Mouse (Mus musculus): ENCODE measurements at regions not wholly inside any gene's neighbourhood (a gene's known extent, or its start where the extent isn't known, plus 50 kb on each side); places are given as distances from the start of the nearest gene placed in this dataset.
"Not testable (repeated sequence)": the region's sequence is repeated elsewhere in the genome, so short reads cannot be mapped to it uniquely, and the experiment has no call there.

DNA sequence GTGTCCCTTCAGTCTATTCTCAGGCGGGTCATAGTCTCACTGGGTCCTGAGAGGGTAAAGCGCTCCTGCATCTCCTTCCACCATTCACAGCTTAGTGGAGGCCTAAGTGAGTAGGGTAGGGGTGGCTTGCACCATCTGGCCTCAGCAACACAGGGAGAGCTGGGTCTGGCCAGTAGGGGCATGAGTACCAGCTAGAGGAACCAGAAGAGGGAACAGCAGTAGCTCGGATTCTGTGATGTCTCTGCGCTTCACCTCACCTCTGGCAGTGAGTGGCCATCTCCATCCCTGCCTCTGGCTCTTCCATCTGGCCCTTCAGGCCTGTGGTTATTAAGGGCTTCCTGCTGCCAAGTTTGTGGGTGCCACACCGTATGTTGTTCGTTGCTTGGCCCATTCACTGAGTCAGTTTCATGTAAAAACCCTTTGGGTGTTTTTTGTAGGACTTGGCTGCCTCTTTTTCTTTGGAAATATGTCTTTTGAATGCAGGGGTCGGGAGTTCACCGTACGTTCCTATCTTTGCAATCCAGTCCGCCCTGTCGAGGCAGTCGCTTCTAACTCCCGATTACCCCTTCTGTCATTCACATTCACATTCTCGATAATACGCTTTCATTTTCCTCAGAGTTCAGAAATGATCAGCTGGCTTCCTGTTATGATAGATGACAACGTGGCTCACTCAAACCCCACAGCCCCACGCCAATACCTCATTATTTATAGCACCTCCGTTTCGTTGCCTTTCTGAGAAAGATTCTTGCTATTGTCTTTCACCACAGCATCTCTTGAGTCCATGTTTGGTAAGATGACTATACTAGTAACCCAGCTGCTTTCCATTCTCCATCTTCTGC is 99.4 kb upstream of the Mrps10 start:
- no peak for DNase-seq

DNA sequence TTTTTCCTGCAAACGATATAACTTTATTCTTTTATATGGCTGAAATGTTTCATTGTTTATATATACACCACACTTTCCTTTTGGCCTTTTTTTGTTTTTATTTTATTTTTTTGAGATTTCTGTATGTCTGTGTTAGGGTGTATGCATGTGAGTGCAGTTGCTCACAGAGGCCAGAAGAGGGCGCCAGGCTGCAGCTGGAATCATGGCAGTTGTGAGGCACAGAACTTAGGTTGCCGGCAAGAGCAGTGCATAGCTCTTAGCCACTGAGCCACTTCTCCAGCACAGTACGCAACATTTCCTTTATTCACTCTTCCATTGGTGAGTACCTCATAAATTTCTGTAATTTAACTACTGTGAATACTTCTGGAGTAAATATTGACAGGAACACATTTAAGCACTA is 100.8 kb upstream of the Mrps10 start:
- no peak for DNase-seq

DNA sequence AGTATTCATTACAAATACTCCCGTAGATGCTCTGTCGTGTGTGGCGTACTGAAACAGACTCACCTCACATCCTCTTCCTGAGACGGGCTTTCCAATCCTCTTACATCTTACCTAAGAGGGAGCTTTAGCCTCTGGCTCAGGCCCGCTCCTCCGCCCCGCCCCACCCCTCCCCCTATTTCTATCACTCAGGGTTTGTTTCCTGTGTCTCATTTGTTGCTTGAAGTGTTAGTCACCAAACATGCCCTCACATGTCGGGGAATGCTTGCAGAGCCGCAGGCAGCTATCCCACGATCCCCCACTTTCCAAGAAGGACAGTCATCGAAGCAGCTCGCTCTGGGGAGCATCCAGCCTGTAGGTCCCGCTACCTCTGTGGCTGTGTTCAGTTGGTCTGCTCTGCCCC is 101.6 kb upstream of the Mrps10 start:
- DNase-seq: peak; percentile 43

DNA sequence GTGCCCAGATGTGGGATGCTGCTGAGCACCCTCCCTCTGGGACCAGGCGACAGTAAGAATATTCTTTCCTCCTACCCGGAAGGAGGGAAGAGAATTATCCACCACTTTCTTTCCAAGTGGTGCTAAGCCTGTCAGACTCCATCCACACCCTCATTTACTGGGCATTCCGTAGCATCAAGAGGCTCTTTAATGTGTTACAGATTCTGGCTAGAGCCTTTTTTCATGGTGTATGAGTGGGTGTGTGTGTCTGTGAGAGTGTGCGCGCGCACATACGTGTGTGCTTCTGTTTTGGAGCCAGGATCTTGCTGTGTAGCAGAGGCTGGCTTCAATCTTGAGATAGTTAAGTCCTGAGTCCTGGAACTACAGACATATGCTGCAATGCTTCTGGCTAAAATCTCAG is 102.4 kb upstream of the Mrps10 start:
- no peak for DNase-seq

DNA sequence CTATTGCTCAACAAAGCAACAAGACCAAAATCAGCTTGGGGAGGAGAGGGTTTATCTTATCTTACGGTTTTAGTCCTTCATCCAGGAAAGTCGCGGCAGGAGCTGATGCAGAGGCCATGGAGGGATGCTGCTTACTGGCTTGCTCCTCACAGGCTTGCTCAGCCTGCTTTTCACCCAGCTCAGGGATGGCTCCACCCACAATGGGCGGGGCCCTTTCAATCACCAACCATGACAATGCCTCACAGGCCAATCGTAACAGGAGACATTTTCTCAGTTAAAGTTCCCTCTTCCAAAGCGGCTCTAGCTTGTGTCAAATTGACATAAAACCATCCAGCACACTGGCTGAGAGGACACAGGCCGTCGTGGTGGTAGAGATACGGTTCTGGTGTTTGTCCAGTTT is 105.7 kb upstream of the Mrps10 start:
- DNase-seq: no peak

DNA sequence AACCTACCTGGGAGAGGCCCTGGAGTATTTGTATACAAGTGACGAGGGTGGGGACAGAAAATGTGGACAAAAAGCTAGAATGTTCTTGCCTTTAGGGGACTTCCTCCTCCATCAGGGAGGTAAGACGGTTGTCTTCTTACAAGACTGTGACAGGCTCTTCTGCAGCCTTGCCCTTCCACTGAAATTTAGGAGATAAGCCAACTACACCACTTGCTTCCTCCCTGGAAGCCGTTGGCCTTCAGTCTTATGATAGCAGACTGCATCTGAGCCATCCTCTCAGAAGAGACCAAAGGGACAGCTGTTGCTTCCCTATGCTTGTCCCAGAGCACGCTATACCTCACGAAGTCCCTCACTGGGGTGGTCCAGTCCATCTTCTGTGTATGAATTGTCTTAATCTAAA is 106.5 kb upstream of the Mrps10 start:
- DNase-seq: no peak

DNA sequence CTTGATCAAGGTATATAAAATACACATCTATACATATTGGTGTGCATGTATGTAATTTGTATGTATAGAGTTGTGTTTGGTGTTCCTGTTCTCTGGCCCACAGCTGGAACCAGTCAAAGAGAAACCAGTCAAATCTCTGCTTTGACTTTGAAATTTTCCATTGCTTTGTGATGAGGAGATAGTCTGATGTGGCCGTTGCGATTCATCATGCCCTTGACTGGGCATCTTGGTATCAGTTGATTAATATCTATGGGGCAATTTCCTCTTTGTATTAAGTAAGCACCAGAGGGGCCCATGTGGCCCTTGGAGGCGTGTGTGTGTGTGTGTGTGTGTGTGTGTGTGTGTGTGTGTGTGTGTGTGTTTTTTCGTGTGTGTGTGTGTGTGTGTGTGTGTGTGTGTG is 107.7 kb upstream of the Mrps10 start:
- DNase-seq: no peak

DNA sequence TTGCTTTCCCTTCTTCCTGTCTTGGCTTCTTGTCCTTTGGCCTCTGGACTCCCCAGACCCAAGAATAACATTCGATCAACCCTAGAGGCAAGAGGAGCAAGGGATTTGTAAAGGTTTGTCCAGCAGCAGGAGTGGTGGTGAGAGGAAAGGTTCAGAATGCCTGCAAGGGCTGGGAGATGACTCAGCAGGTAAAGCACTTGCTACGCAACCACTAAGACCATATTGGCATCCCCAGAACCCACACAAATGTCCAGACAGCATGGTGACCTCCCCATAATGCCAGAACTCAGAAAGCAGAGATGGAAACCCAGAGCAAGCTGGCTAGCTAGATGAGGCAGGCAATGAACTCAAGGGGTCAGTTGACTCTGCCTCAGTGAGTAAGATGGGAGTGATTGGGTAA is 110.4 kb upstream of the Mrps10 start:
- no peak for DNase-seq

DNA sequence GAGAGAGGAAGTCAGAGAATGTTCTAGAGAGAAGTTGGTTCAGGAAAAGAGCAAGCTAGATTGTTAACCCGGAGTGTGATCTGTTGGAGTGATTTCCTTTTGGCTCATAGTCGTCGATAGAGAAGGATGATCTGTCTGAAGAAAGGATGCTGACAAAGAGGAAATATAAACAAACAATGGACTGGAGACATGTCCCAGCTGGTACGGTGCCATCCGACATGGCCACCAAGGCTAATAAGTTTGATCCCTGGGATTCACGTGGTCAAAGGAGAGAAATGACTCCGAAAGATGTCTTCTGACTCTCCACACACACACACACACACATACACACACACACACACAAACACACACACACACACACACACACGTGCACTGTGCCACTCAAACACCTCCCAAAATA is 113.5 kb upstream of the Mrps10 start:
- DNase-seq: peak; percentile 63

DNA sequence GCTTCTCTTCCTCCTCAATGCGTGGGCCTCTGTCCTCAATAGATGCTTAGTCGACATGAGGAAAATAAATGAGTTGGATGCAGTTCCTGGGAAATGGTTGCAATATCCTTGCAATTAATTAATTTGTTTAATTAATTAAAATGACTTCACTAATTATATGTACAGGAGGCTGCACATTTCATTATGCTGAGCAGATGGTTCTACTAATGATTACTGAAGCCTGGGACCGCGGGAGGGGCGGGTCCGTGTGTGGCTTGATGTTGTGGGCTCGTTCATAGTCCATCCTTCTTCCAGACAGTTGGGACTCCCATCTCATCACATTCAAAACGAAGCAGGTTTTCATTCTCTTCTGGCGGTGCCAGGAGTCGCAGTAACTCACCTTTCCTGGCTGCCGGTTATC is 114.7 kb upstream of the Mrps10 start:
- no peak for DNase-seq

DNA sequence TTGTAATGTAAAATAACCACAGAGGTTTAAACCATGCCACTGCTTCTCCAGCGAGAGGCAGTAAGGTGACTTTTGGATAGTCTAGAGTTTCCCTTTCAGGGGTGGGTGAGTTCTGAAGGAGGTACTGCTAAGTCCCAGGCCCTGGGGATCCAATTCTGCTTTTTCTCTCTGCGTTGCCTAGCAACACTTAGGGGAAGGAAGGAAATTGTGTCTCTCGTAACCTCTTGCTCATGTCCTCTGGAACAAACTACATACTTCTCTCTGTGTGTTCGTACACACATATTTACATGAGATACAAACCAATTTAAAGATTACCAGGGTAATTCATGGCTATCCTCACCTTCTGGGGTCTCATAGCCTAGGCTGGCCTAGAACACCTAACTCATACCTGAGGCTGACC is 118.7 kb upstream of the Mrps10 start:
- DNase-seq: peak; percentile 15

DNA sequence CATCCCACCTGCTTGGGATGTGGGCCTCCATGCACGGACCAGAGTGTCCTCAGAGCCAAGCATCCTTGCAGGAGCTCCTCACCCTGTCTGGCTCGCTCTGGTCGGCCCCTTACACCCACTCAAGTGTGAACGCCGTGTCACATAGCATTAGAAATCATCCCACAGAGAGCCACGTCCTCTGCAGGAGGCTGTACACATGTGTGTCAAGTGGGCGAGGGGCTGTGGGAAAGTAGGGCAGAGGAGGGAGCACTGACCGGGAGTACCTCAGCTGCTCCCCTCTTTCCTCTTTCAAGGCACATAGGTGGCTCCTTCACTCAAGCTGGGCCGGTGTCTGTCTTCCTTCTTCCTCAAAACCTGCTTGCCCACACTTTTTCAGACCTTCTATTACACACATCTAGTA is 119.5 kb upstream of the Mrps10 start:
- no peak for DNase-seq

DNA sequence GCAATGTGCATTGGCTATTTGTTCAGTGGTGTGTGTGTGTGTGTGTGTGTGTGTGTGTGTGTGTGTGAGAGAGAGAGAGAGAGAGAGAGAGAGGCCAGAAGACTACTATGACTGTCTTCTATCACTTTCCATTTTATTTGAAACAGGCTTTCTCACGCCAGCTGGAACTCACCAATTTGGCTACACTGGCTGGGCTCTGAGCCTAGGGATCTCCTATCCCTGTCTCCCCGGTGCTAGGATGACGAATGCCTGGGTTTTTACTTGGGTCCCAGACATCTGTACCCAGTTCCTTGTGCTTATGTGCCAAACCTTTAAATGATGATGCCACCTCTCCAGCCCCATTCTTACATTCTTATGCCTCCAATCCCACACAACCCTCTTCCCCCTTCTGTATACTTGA is 120.6 kb upstream of the Mrps10 start:
- DNase-seq: peak; percentile 69

DNA sequence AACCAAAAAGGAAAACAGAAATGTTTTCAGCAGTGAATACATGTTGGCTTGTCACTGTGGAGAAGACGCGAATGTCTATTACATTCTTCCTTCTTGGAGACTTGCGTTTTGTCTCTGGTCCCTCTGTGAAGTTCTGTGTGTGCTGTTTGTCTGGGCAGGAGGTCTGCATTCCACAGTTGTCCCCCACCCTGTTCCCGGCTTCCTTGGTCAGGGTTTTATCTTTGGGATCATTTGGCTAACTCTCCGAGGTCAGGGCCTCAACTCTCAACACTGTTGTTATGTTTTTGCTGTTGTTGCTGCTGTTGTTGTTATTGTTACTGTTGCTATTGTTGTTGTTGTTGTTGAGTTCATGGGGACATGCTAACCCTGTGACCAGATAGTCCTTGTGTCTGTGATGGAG is 121.2 kb upstream of the Mrps10 start:
- no peak for DNase-seq

DNA sequence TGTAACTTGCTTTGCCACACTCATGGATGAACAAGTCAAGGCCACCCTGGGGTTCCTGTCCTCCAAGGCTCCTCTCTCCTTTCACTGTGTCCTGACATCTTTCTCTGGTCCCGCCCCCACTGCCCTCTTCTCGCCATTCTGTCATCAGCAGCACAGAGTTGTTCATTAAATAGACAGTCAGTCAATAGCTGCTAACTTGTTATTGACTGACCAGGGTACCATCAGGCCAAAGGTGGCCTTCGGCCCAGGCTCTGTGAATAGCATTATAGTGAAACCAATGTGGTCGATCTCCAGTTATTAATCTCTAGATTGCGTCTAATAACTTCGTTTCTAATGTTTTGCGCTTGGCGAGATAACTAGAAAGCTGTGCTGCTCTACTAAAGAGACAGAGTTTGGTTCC is 122.1 kb upstream of the Mrps10 start:
- no peak for DNase-seq

DNA sequence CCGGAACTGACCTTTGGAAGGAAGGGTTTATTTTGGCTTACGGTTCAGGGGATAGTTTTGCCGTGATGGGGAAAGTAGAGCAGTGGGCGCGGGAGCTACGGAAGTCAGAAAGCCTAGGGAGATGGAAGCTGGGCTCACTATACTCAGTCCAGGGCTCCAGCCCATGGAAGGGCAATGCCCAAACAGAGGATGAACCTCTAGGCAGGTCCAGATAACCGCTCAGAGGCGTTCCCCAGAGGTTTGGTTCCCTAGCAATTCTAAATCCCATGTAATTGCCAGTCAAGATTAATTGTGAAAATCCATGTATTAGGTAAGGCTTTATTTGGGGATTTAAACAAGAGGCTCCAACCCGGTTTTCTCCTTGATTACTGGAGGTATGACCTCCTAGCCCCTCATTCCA is 123.1 kb upstream of the Mrps10 start:
- DNase-seq: no peak

DNA sequence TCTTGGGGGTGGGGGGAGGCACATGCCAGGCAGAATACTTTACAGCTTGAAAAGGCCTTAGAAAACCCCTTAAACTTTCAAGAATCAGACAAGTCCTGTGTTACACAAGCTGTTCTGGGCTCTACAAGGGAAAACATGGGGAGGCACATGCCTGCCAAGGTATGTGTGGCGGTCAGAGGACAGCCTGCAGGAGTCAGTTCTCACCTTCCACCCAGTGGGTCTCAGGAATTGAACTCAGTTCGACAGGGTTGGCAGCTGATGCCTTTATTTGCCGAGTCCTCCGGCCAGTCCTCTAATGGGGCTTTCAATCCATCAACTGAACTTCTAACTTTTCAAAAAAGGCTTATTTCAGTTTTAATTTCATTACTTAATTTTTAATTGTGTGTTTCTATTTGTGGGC is 129.6 kb upstream of the Mrps10 start:
- no peak for DNase-seq

DNA sequence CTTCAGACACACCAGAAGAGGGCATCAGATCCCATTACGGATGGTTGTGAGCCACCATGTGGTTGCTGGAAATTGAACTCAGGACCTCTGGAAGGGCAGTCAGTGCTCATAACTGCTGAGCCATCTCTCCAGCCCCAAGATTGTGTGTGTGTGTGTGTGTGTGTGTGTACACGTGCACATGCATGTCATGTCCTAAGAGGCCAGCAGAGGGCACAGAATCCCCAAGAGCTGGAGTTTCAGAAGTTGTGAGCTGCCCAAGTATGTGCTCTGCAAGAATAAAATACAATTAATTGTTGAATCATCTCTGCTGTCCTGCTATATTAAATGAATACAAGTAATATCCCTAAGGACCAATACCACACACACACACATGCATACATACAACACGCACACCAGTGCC is 130.8 kb upstream of the Mrps10 start:
- DNase-seq: not testable (repeated sequence)

DNA sequence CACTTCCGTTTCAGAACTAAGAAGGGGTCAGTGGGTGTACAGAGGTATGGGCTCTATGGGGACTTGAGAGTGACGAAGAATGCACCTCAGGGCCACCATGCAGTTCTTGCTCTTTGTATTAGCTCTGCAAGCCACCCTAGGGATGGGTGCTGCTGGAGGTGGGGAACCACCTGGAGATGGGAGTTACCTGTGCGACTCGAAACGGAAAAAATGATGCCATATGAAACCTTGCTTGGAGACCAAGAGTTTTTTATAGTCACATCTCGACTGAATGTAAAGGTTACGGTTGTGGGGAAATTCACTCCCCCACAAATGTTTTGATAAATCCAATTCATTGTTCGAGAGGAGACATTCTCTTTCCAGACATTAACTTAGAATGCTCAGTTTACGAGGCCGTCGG is 134.3 kb upstream of the Mrps10 start:
- no peak for DNase-seq

DNA sequence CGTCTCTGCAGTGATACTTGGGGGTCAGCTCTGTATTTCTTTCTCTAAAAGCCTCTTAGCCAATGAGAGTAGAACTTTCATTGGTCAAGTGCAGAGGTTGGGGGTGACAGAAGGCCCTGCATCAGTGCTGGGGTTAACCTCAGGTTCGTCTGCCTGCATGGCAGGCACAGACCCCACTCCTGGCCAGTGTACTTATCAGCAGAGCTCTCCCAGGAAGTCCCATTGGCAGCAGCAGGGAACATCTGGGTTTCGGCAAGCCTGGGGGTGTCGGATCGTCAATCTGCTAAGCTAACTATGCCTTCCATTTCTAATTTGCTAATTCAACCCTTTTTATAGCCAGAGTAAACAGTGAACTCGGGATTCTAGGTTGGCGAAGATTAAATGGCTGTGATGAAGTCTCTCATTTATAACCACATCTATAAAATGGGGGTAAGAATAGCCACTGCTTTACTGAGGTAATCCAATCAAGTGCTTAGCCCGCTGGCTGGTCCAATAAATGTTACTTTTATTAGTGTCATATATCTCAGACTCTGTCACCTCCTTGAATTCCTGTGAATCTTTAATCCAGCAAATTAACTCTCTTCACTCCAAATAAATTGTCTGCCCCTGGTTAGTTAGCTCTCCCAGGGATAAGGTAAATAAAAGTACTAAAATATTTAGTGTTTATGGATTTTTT is 135.5 kb upstream of the Mrps10 start:
- DNase-seq: no peak

DNA sequence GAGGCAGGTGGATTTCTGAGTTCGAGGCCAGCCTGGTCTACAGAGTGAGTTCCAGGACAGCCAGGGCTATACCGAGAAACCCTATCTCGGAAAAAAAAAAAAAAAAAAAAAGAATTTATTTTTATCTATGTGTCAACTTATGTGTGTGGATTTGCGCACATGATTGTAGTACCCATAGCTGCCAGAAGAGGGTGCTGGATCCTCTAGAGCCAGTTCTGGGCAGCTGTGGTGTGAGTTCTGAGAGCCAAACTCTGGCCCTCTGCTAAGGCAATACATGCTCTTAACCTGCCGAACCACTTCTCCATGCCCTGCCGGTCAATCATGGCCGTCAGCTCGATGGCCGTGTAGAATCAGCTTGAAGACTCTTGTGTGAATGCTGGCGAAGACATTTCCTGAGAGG is 138.0 kb upstream of the Mrps10 start:
- peak; percentile 24 for DNase-seq

DNA sequence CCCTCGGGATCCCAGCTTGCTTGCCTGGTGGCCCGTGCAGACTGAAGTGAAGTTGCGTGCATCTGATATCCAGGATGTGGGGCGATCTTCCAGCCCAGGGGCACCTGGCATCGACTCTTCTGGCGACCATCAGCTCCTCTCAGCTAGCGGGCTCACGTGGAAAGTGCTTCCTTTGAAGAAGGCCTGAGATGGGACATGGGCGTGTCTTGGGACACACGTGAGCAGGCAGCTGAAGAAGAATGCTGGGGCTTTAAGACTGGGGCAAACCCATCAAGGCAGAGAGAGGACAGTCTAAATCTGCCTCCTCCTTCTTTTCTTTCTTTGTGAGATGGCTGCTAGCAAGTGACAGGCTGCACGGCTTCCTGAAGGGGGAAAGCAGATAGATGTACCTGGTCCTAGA is 142.3 kb upstream of the Mrps10 start:
- no peak for DNase-seq

DNA sequence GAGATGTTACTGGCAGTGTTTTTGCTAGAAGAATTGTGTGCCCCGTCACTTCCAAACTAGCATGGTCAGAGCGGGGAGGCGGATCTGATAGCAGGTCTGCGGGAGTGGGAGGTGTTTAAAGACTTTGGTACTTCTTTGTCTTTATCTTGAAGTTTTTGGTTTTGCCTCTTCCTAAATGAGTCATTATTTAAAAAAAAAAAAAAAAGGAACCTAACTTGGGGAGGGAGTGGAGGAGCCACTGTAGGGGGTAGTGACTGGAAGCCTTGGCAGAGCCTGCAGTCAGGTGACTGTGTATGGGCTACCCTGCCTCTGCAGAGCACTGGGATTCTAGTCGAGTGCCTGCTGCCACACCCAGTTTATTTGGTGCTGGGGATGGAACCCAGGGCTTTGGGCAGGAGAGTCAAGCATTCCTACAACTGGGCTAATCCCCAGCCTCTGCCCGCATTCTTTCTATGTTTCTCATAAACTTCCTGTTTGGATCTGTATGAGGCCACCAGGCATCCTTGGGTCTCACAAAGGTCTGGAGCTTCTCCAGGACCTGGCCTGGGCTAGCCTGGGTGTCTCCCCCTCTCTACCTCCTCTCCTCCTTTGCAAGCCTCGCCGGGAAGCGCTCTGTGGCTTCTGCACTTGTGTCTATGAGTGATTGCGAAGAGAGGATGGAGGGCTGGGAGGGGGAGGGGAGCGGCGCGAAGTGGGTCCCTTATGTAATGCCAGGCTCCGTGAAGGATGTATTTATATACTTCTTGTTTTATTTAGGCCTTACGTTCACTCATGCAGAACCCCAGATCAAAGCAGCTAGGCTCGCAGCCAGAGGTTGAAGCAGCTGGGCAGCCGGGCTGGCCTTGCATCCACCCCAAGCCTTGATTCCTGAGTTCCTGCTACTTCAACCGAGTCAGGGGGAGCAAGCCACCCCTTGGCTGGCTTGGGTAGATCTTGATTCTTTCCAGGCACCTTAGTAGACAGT is 143.1 kb upstream of the Mrps10 start:
- peak; percentile 49 for DNase-seq
